Mouse (Mus musculus): ENCODE measurements at regions not wholly inside any gene's neighbourhood (a gene's known extent, or its start where the extent isn't known, plus 50 kb on each side); places are given as distances from the start of the nearest gene placed in this dataset.

- no peak for DNase-seq
Observed at GRCm38 (mm10) chr17:73052956-73053355, 54.8 kb upstream of the Lclat1 start.

- DNase-seq: peak; percentile 54 to 56
Observed at GRCm38 (mm10) chr17:73053479-73054215, 54.1 kb upstream of the Lclat1 start.

- peak; percentile 51 to 63 for DNase-seq
Observed at GRCm38 (mm10) chr17:73054226-73054625, 53.6 kb upstream of the Lclat1 start.

- DNase-seq: no peak
Observed at GRCm38 (mm10) chr17:73055197-73055596, 52.6 kb upstream of the Lclat1 start.

- DNase-seq: peak in 1 of 2 experiments; percentile 28
Observed at GRCm38 (mm10) chr17:73055611-73056010, 52.2 kb upstream of the Lclat1 start.

- no peak for DNase-seq
Observed at GRCm38 (mm10) chr17:73056616-73057015, 51.2 kb upstream of the Lclat1 start.
